Comparison of ENCODE assay signal across 11 mouse cellular contexts in genomic region chr11:109556130-109556529, GRCm38 (mm10). TPM values are rescaled to one million over a fixed set of nuclear protein-coding genes. Genes with fewer than 3 reads are reported as not detected.
DNase-seq lines count a peak whose midpoint lies in the region; ATAC-seq and TF ChIP-seq lines count a peak whose summit lies in the region.
"Had no signal": no experiment of that assay in that cellular context is flagged by ENCODE, and none has a peak within 500 bp of the region (broad histone marks: within the 10 kb centered on the region; RNA-seq: fewer than 3 reads in every experiment).

No protein-coding gene starts in this region.

- H3K9me3 ChIP-seq in heart, postnatal 0 days (replicated peaks; ENCODE audit: control insufficient read depth, low read length), result no peaks in the 10 kb centered on the region
- H3K9me3 ChIP-seq: neural tube, embryonic 12.5 days had no signal

- no peak overlapping the region for H3K4me2 ChIP-seq in heart, postnatal 0 days (ENCODE audit: low read depth, low read length)
- H3K4me2 ChIP-seq: neural tube, embryonic 12.5 days had no signal

- no peak for DNase-seq in heart, postnatal 0 days (ENCODE audit: low spot score)
- DNase-seq in heart, postnatal 14 days, result no peak
- peak; percentile 63 to 88 for DNase-seq in kidney, postnatal 25 days
- DNase-seq in right cerebral cortex, adult 18-20 months, result no peak
- no peak for DNase-seq in retina, postnatal 1 day
- DNase-seq in adrenal gland, adult 18-20 months (ENCODE audit: low spot score in 2 of 2), result no peak
- DNase-seq: lung, postnatal 10 days; midbrain, embryonic 14.5 days had no signal

- H3K9ac ChIP-seq in heart, postnatal 0 days (replicated peaks; ENCODE audit: low read depth, low read length), result no peak overlapping the region
- H3K9ac ChIP-seq: neural tube, embryonic 12.5 days had no signal

- no peaks in the 10 kb centered on the region for H3K27me3 ChIP-seq in heart, postnatal 0 days (ENCODE audit: control insufficient read depth, insufficient read depth, low read length)
- H3K27me3 ChIP-seq: neural tube, embryonic 12.5 days had no signal

- intact Hi-C loops in heart, postnatal 14 days (cut with DNase I), result loop anchor here (5.0 kb wide), 1 partner anchor 109 kb away; no protein-coding TSS in a partner anchor

- 34% methylated on average over 6 of the region's 6 CpGs for WGBS in heart, postnatal 0 days

- H3K4me1 ChIP-seq in heart, postnatal 0 days (ENCODE audit: control insufficient read depth, insufficient read depth), result peaks cover 17% of the 10 kb centered on the region; the same call in 1 of the 2 replicates
- H3K4me1 ChIP-seq: neural tube, embryonic 12.5 days had no signal

- H3K4me3 ChIP-seq in heart, postnatal 0 days (ENCODE audit: low read depth, low read length), result no peak overlapping the region
- H3K4me3 ChIP-seq: neural tube, embryonic 12.5 days had no signal

- TF ChIP-seq CTCF in heart, postnatal 0 days (IDR thresholded peaks at IDR 0.05; ENCODE audit: low read depth), result no peak

- no peaks in the 10 kb centered on the region for H3K36me3 ChIP-seq in heart, postnatal 0 days (replicated peaks; ENCODE audit: control insufficient read depth, insufficient read depth, low read length)
- H3K36me3 ChIP-seq: neural tube, embryonic 12.5 days had no signal

- H3K27ac ChIP-seq in heart, postnatal 0 days (ENCODE audit: low read depth), result 0 out of 2 replicates have a peak overlapping the region, but pooled peaks have one; percentile 8
- H3K27ac ChIP-seq: neural tube, embryonic 12.5 days had no signal

- ATAC-seq in heart, postnatal 0 days (ENCODE audit: insufficient read depth, low read depth), result peak; percentile 68
- peak; percentile 27 for ATAC-seq in erythroid progenitor cell, adult 5-6 weeks (replicated peaks; ENCODE audit: low FRiP score, poor library complexity, severe bottlenecking)
- peak; percentile 15 for ATAC-seq in megakaryocyte progenitor cell, adult 5-6 weeks (replicated peaks; ENCODE audit: poor library complexity)

- no peak for TF ChIP-seq EP300 in heart, postnatal 0 days (IDR thresholded peaks at IDR 0.05; ENCODE audit: low read depth)

RNA-seq across cellular contexts. Expression of gene Wipi1, which starts 55.6 kb away (rescaled TPM):
- total RNA-seq in heart, postnatal 0 days (2014; rRNA removed; ENCODE audit: low replicate concordance), result 40.8 and 53.2 TPM in 2 replicates
- polyA plus RNA-seq in heart, postnatal 0 days (2015; fragmentation: Nextera tagmentation; extraction: Ambion mirVana), result 65.4 and 67.1 TPM in 2 replicates
- 100 to 1,000 TPM in 1 of 2 experiments, 10 to 100 TPM in 1; 98.4 to 101 TPM for total RNA-seq in heart, postnatal 14 days (2021)
- 40.4 and 58.3 TPM in 2 replicates for total RNA-seq in erythroid progenitor cell, adult 5-6 weeks (2015; ENCODE audit: low replicate concordance)
- total RNA-seq in erythroid progenitor cell, adult 5-6 weeks (2017; ENCODE audit: low replicate concordance), result 20.3 and 33.6 TPM in 2 replicates
- total RNA-seq in megakaryocyte progenitor cell, adult 5-6 weeks (2015), result 7.4 and 8.8 TPM in 2 replicates
- total RNA-seq in megakaryocyte progenitor cell, adult 5-6 weeks (2017), result 6.4 and 6.9 TPM in 2 replicates
- total RNA-seq in adrenal gland, adult 18-20 months (2021), result 10 to 100 TPM; 18.1 to 28.9 TPM

Comparison
In these comparisons a context has a peak if more than half of its experiments do, and no peak if none do; other contexts are left out.
1. ATAC-seq: peak in every context shown above with its lines; median percentile 68 in heart, postnatal 0 days; 27 in erythroid progenitor cell, adult 5-6 weeks; 15 in megakaryocyte progenitor cell, adult 5-6 weeks.
2. DNase-seq: peak in kidney, postnatal 25 days (2 of 2); none in heart, postnatal 0 days (single experiment), heart, postnatal 14 days (0 of 2), right cerebral cortex, adult 18-20 months (single experiment), retina, postnatal 1 day (single experiment) and adrenal gland, adult 18-20 months (0 of 2).